Mouse (Mus musculus): Measurements from ENCODE around the gene Cfap44. TPM values are rescaled to one million over a fixed set of nuclear protein-coding genes. Genes with fewer than 3 reads are reported as not detected.
A peak's percentile ranks its signal among the peaks of the same experiment; 100 is the strongest.

Cfap44 gene
- not detected in 2 replicates for total RNA-seq (2014; fragmentation: Nextera tagmentation)
- total RNA-seq (2017): 0.26 TPM in 1 of 2 replicates, not detected in the other

DNA sequence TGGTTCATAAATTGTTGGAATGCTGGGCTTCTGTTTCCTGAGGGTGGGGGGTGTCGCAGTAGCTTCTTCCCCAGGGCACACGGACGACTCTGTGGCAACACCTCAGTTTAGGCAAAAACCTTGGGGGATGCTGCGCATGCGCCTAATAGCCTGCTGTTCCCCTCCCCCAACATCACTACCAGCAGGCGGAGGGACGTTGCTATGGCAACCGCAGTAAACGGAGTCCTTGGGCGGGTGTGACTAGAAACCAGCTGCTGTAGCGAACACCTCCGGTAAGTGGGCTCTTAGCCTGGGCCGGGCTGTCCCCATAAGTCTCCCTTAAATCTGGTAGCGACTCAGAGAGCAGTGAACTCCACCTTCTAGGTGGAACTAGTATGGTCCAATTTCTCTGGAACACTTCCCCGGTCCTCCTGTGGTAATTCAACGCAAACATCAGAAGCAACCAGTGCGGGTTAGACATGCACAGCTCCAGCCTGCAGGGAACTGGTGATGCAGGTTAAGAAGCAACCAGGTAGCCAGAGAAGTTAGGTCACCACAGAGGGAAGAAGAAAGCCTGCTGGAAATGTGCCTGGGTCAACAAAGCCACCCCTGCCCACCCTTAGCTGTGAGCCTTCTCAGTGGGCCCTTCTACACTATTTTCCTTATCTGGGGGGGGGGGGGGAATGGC, at the start of gene Cfap44:
Gene Cfap44 (plus strand): TSS at position 220 of the 667 bp plus-strand sequence.
- ATAC-seq (replicated peaks; ENCODE audit: poor library complexity, severe bottlenecking): peak; percentile 88

GRCm38 (mm10) chr16:44347071-44347901, 47.3 kb upstream of the Cfap44 start, which contains the start of gene Spice1:
Gene Spice1 (plus strand): TSS chr16:44347121.
- peak; percentile 91 for ATAC-seq (replicated peaks; ENCODE audit: poor library complexity, severe bottlenecking)

DNA sequence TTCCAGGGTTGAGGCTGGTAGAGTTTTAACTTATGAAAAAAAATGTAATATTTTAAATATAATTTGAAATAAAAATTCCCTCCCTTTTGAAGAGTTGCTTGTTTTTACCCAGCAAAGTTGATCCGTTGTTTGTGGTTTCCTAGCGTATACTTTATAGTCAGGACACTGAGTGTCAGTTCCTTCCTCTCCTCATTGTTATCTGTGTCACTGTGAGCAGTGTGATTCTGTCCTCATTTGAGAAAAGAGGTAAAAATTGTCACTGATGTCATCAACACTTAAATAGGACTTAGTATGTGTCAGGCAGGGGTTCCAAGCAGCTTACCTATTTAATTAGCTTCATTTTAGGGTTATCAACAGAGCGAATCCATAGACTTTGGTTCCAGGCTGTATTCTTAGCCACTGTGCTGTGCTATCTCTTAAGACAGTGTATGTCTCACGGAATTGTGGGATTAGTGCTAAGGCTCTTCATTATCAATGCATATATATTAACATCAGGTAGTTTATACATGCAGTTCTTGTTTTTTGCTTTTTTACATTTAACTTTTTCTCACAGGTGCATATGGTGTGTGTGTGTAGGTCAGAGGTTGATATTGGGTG, 44.7 kb upstream of the Cfap44 start:
- ATAC-seq (replicated peaks; ENCODE audit: poor library complexity, severe bottlenecking): no peak

- ATAC-seq (replicated peaks; ENCODE audit: poor library complexity, severe bottlenecking): peak; percentile 35
Observed at GRCm38 (mm10) chr16:44356291-44356690, 38.3 kb upstream of the Cfap44 start.

- ATAC-seq (replicated peaks; ENCODE audit: poor library complexity, severe bottlenecking): peak; percentile 96
Observed at GRCm38 (mm10) chr16:44357571-44358268, 36.9 kb upstream of the Cfap44 start.

DNA sequence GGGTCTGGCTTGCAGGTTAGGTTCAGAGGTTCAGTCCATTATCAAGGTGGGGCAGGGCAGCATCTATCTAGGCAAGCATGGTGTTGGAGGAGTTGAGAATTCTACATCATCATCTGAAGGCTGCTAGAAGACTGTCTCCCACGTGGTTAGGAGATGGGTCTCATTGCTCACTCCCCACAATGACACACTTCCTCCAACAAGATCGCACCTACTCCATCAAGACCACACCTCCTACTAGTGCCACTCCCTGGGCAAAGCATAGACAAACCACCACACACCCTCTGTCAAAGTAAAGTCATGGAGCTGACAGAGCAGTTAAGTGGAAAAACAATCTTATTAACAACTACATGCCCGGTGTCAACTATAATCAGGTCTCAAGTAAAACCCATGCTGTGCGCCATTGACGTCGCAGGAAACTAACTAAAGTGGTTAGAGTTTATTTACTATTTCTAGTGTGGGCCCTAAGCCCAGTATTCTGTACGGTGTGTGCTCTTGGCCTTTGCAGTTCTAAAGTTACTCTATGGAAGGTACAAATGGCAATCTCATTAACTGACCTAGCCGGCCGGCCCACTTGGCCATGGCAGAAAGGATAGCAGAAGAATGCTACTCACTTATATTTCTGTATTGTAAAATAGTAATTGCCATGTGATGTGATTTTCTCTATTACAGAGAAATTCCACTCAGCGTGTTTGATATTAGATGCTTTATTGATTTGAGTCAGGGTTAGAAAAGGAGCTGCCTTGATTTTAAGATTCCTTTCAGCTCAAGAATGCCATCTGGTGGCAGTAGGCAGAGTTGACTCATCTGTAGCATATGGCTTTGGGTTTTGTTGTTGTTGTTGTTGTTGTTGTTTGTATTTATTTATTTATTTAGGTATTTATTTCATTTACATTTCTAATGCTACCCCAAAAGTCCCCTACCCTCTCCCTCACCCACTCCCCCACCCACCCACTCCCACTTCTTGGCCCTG, 32.4 kb upstream of the Cfap44 start:
- ATAC-seq (replicated peaks; ENCODE audit: poor library complexity, severe bottlenecking): no peak

GRCm38 (mm10) chr16:44365522-44365921, 29.1 kb upstream of the Cfap44 start:
- no peak for ATAC-seq (replicated peaks; ENCODE audit: poor library complexity, severe bottlenecking)

DNA sequence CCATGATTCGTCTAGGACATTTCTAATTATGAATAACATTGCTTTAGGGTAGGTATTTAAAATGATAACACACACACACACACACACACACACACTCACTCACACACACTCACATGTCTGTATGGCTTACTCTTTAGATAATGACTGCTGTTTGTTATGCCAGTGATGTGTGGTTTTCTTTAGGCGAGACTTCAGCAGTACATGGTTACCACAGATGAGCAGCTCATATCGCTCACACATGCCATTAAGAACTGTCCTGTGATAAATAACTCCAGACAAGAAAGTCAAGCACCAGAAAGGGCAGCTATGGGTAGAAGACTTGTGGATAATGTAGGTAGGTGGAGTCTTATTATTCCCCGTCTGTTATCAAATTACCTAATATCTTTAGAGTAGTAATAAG, 19.1 kb upstream of the Cfap44 start:
- no peak for ATAC-seq (replicated peaks; ENCODE audit: poor library complexity, severe bottlenecking)

DNA sequence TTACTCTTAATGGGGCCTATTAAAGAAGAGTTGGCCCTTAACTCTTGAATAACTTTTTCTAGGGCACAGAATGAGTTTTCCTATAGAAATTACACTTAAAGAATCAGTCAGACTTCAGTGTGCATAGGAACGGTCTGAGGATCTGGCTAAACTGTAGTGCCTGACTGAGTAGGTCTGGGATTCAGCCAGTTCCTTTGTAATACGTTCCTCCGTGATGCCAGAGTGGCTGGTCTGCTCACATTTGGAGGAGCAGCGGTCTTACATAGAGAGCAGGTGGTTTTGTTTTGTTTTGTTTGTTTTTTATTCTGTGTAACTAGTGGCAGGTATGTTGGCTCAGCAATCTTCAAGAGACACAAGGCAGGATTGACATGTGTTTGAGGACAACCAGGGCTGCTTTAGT, 14.6 kb upstream of the Cfap44 start:
- no peak for ATAC-seq (replicated peaks; ENCODE audit: poor library complexity, severe bottlenecking)

DNA sequence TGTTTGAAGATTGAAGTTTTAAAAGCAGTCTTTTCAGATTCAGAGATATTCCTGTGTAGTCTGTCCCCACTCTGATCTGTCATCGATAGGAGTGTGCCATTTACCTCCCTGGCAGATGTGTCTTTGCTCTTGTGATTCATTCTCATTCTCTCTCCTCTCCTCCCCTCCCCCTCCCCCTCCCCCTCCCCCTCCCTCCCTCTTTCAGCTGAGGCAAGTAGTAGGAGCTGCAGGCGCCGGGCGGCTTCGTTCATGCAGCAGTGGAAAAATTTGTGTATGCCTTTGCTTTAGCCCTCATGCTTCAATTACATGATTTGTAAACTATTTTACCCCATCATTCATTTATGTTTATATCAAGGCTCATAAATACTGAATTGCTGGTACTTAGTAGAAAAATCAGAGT, 13.0 kb upstream of the Cfap44 start:
- no peak for ATAC-seq (replicated peaks; ENCODE audit: poor library complexity, severe bottlenecking)

GRCm38 (mm10) chr16:44383549-44383948, 11.0 kb upstream of the Cfap44 start:
- ATAC-seq (replicated peaks; ENCODE audit: poor library complexity, severe bottlenecking): no peak

DNA sequence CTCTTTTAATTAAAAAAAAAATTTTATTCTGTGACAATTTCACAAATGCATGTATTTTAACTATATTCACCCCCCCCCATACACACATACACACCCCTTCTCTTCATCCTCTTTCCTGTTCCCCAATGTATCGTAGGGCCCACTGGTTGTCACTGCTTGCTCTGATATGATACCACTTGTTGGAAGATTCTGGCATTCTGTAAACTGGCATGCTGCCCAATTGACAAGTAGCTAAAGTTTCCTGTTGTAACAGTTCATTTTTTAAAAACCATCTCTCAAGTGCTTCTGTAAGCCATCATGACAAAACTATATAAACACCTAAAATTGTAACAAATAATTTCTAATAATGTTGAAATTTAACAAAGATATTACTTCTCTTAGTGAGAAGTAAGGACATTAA, 10.3 kb upstream of the Cfap44 start:
- no peak for ATAC-seq (replicated peaks; ENCODE audit: poor library complexity, severe bottlenecking)

GRCm38 (mm10) chr16:44391877-44392548, 2.6 kb upstream of the Cfap44 start:
- ATAC-seq (replicated peaks; ENCODE audit: poor library complexity, severe bottlenecking): peak; percentile 69

- ATAC-seq (replicated peaks; ENCODE audit: poor library complexity, severe bottlenecking): peak; percentile 74
Observed at GRCm38 (mm10) chr16:44404933-44405332, 10.3 kb downstream of the Cfap44 start.

GRCm38 (mm10) chr16:44407211-44407610, 12.6 kb downstream of the Cfap44 start:
- no peak for ATAC-seq (replicated peaks; ENCODE audit: poor library complexity, severe bottlenecking)

GRCm38 (mm10) chr16:44408290-44408689, 13.7 kb downstream of the Cfap44 start:
- ATAC-seq (replicated peaks; ENCODE audit: poor library complexity, severe bottlenecking): no peak

DNA sequence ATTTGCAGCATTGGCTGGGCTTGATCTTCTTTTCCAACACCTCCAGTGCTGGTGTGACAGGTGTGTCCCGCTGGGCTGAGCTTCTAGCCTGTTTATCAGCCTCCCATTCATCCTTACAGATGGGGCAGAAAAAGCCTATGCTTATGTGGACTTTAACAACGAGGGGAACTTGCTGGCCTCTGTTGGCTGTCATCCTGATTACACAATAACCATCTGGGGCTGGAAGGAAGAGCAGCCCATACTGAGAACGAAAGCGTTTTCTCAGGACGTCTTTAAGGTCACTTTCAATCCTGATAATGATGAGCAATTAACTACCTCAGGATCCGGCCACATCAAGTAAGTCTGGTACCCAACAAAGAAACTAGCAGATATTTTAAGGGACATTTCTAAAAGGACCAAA, 15.6 kb downstream of the Cfap44 start:
- peak; percentile 95 for ATAC-seq (replicated peaks; ENCODE audit: poor library complexity, severe bottlenecking)

- no peak for ATAC-seq (replicated peaks; ENCODE audit: poor library complexity, severe bottlenecking)
Observed at GRCm38 (mm10) chr16:44417596-44417995, 23.0 kb downstream of the Cfap44 start.

GRCm38 (mm10) chr16:44421735-44422134, 27.1 kb downstream of the Cfap44 start:
- ATAC-seq (replicated peaks; ENCODE audit: poor library complexity, severe bottlenecking): no peak
